Mouse (Mus musculus) hindbrain, embryonic 12.5 days (tissue): ENCODE measurements at regions not wholly inside any gene's neighbourhood (a gene's known extent, or its start where the extent isn't known, plus 50 kb on each side); places are given as distances from the start of the nearest gene placed in this dataset.

ENCODE experiments used
- ATAC-seq: fragments of 200-750 bp; cut with Nextera tagmentation; 2 replicates; pipeline ENCODE4 v1.8.0; 2017; ENCODE audit warnings: moderate TSS enrichment; ENCODE audit not compliant: low FRiP score
- H3K27ac ChIP-seq: fragments of 300-500 bp; sonication (generic); 2 replicates; pipeline ENCODE4 v1.5.1; 2016; ENCODE audit warnings: mild to moderate bottlenecking
- H3K27me3 ChIP-seq: fragments of 300-500 bp; sonication (generic); 2 replicates; pipeline ENCODE4 v1.6.1; 2016; ENCODE audit warnings: mild to moderate bottlenecking
- H3K36me3 ChIP-seq: fragments of 300-500 bp; sonication (generic); 2 replicates; pipeline ENCODE4 v1.6.1; 2016; ENCODE audit warnings: mild to moderate bottlenecking
- H3K4me1 ChIP-seq: fragments of 300-500 bp; sonication (generic); 2 replicates; pipeline ENCODE4 v1.6.1; 2016
- H3K4me2 ChIP-seq: fragments of 300-500 bp; sonication (generic); replicated peaks from 2 replicates; pipeline ENCODE4 v1.6.1; 2016; ENCODE audit warnings: mild to moderate bottlenecking
- H3K4me3 ChIP-seq: fragments of 300-500 bp; sonication (generic); 2 replicates; pipeline ENCODE4 v1.5.1; 2016; ENCODE audit warnings: mild to moderate bottlenecking
- H3K9ac ChIP-seq: fragments of 300-500 bp; sonication (generic); 2 replicates; pipeline ENCODE4 v1.6.1; 2016; ENCODE audit warnings: mild to moderate bottlenecking, moderate library complexity
- H3K9me3 ChIP-seq: fragments of 300-500 bp; sonication (generic); replicated peaks from 2 replicates; pipeline ENCODE4 v1.6.1; 2016; ENCODE audit warnings: mild to moderate bottlenecking
- WGBS: fragments of 180-500 bp; shearing (Covaris S2); methylation state at CpG from one replicate; pipeline ENCODE4 v1.1.7; 2016; 5-methylcytosine and 5-hydroxymethylcytosine counted together

DNA sequence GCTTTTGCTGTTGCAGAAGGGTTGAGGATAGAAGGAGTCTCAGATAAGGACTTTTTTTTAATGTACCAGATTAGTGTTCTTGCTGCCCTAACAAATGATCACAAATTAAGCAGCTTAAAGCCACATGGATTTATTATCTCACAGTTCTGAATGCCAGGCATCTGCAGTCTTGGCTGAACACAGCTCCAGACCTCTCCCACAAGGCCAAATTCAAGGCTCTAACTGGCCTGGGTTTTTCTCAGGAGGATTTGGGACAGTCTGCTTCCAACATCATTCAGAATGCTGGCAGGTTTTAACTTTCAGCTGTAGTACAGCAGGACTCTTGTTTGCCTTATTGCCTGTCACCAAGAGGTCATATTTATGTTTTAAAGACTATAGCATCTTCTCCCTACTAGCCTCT lies 329.7 kb upstream of the Chrm2 start:
- H3K27me3 ChIP-seq: no peaks in the 10 kb centered on the region
- ATAC-seq: no peak
- no peaks in the 10 kb centered on the region for H3K36me3 ChIP-seq
- no peak overlapping the region for H3K27ac ChIP-seq
- no peaks in the 10 kb centered on the region for H3K4me1 ChIP-seq
- no peaks in the 10 kb centered on the region for H3K9me3 ChIP-seq
- H3K9ac ChIP-seq: no peak overlapping the region
- H3K4me3 ChIP-seq: no peak overlapping the region
- H3K4me2 ChIP-seq: no peak overlapping the region

DNA sequence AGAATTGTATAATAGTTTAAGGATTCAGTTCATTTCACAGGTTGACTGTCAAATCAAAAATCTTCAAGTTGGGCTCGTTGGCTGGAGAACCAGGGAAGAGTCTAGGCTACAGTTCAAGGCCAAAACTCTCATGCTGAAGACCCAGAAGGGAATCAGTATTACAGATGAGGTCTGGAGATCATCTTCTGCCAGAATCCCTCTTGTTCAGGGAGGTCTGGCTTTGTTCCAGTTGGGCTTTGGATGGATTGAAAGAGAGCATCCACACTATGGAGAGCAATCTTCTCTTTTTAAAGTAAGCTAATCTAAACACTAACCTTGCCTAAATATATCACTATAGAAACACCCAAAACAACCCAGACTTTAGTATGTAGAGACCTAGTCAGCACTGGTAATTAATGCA lies 327.5 kb upstream of the Chrm2 start:
- H3K9ac ChIP-seq: no peak overlapping the region
- no peaks in the 10 kb centered on the region for H3K4me1 ChIP-seq
- H3K27ac ChIP-seq: no peak overlapping the region
- no peaks in the 10 kb centered on the region for H3K36me3 ChIP-seq
- ATAC-seq: no peak
- no peaks in the 10 kb centered on the region for H3K27me3 ChIP-seq
- H3K4me3 ChIP-seq: no peak overlapping the region
- no peaks in the 10 kb centered on the region for H3K9me3 ChIP-seq
- 79% methylated on average over 1 of the region's 1 CpGs for WGBS
- H3K4me2 ChIP-seq: no peak overlapping the region

DNA sequence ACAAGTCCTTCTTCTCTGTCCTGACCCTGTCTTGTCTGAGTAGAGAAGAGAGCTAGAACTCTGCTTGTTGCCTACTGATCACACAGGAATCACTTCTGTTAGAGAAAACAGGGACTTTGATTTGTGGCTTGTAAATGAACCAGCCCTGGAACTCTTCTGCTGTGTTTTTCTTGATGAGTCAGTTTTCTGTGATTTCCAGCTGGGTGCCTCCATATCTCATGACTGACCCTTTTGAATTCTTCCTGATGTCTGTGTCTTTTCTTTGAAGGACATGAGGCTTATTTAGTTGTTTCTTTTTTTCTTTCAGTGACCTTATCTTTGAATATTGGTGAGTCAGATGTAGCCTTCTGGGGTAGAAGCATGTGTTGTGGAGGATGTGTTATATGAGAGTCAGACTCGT lies 323.0 kb upstream of the Chrm2 start:
- 89% methylated on average over 1 of the region's 1 CpGs for WGBS
- Histone ChIP-seq H3K27ac (no peak overlapping the region), H3K9me3 (no peaks in the 10 kb centered on the region)

DNA sequence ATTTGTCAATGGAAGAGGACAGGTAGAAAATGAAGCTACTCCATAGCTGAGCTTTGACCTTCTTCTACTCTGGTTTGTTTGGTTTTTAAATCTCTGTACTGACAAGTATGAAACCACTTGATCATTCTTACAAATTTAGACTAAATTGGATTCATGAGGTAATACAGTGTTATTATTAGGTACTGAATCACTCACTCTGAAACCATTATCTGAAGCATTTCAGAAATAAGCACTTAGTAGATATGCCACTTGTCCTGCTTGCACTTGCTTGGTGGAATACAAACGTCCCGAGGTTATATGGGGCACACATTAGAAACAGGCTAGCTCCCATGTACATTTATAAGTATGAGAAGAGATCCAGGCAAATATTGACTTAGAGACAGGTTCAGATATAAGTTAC lies 319.2 kb upstream of the Chrm2 start:
- no peak overlapping the region for H3K27ac ChIP-seq
- 88% methylated on average over 2 of the region's 2 CpGs for WGBS
- H3K4me3 ChIP-seq: no peak overlapping the region
- H3K36me3 ChIP-seq: no peaks in the 10 kb centered on the region
- no peak overlapping the region for H3K4me2 ChIP-seq
- no peaks in the 10 kb centered on the region for H3K4me1 ChIP-seq
- no peaks in the 10 kb centered on the region for H3K27me3 ChIP-seq
- no peak for ATAC-seq
- H3K9me3 ChIP-seq: no peaks in the 10 kb centered on the region
- H3K9ac ChIP-seq: no peak overlapping the region

More for the DNA sequence above, 323.0 kb upstream of the Chrm2 start:
- H3K27me3 ChIP-seq: no peaks in the 10 kb centered on the region
- H3K4me1 ChIP-seq: no peaks in the 10 kb centered on the region
- no peak for ATAC-seq
- H3K36me3 ChIP-seq: no peaks in the 10 kb centered on the region
- no peak overlapping the region for H3K4me2 ChIP-seq
- no peak overlapping the region for H3K4me3 ChIP-seq
- H3K9ac ChIP-seq: no peak overlapping the region

DNA sequence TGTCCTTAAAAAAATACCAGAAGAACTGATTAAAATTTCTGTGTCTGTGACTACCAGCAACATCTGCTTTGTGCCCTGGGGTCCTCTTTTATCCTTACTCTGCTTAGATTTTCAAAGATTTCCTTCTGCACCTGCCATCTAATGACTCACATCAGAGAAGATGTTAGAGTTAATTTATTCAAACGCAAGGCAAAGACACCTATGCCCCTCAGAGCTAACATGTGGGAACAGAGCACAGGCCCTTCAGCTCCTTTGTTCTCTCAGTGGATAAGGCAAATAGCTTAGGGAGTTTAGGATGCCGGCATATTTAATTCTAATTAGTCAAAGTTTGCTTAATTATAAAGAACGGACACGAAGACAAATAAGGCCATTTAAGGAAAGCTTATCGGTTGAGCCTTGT lies 308.3 kb upstream of the Chrm2 start:
- Histone ChIP-seq H3K36me3 (no peaks in the 10 kb centered on the region), H3K27ac (no peak overlapping the region), H3K9me3 (no peaks in the 10 kb centered on the region), H3K27me3 (no peaks in the 10 kb centered on the region), H3K4me3 (no peak overlapping the region), H3K9ac (no peak overlapping the region), H3K4me1 (no peaks in the 10 kb centered on the region), H3K4me2 (no peak overlapping the region)
- no peak for ATAC-seq
- 68% methylated on average over 5 of the region's 5 CpGs for WGBS

DNA sequence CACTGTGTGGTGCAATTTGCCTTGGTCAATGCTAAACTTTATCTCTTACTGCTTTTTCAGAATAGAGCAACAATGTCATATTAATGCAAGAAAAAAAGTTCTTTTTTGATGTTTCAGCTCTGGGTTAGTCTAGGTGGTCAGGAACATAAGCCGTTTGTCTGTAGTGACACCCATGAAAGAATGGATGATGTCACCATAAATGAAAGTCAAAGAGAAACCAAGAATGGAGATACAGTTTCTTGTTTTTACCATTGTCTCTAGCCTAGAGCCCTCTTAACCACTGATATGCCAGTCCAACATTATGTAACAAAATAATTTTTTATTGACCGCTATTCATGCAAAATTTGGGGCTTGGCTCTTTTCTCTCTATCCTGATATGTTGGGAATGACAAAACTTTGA lies 294.3 kb upstream of the Chrm2 start:
- no peak overlapping the region for H3K9ac ChIP-seq
- H3K9me3 ChIP-seq: no peaks in the 10 kb centered on the region
- H3K4me3 ChIP-seq: no peak overlapping the region
- no peaks in the 10 kb centered on the region for H3K36me3 ChIP-seq
- H3K27ac ChIP-seq: no peak overlapping the region
- H3K27me3 ChIP-seq: no peaks in the 10 kb centered on the region
- 93% methylated on average over 2 of the region's 2 CpGs for WGBS
- H3K4me1 ChIP-seq: no peaks in the 10 kb centered on the region
- no peak overlapping the region for H3K4me2 ChIP-seq
- no peak for ATAC-seq

DNA sequence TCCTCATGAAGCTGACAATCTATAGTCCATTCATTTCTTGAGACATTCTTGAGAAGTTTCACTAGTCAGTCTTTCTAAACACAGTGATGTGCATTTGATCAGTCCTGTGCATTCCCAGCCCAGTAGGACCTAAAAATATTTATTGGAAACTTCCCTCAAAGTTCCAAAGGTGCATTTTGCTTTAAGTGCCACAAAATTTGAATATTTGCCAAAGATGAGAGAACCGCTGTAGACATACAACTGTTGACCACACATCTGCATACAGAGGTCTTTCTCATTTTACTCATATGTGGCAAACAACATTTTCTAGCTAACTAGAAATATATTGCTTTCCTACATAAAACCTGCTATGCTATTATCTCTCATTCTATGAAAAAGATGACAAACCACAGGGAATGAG lies 293.8 kb upstream of the Chrm2 start:
- no peaks in the 10 kb centered on the region for H3K36me3 ChIP-seq
- H3K9ac ChIP-seq: no peak overlapping the region
- no peak overlapping the region for H3K4me2 ChIP-seq
- ATAC-seq: no peak
- no peak overlapping the region for H3K27ac ChIP-seq
- no peaks in the 10 kb centered on the region for H3K9me3 ChIP-seq
- WGBS: 94% methylated on average over 1 of the region's 1 CpGs
- H3K27me3 ChIP-seq: no peaks in the 10 kb centered on the region
- no peaks in the 10 kb centered on the region for H3K4me1 ChIP-seq
- no peak overlapping the region for H3K4me3 ChIP-seq

DNA sequence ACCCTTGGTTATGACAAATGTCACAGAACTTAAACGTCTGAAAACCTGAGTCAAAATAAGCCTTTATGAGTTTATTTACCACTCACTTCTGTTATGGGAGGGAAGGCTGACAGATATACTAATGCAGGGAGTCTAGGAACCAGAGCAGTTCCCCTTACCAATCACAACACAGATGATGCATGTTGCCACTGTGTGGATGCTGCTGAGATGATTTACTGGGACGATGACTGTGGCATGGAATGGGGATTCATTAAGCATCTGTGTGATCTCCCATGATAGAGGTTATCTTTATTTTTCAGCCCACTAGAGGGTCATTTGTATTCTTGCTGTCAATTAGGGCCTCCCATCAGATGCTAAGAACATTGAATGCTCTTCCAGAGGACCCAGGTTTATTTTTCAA lies 290.5 kb upstream of the Chrm2 start:
- no peak overlapping the region for H3K9ac ChIP-seq
- no peaks in the 10 kb centered on the region for H3K27me3 ChIP-seq
- ATAC-seq: peak; percentile 40; the same call in 1 of the 2 replicates
- no peaks in the 10 kb centered on the region for H3K4me1 ChIP-seq
- no peak overlapping the region for H3K4me2 ChIP-seq
- H3K4me3 ChIP-seq: no peak overlapping the region
- H3K9me3 ChIP-seq: no peaks in the 10 kb centered on the region
- no peaks in the 10 kb centered on the region for H3K36me3 ChIP-seq
- WGBS: 59% methylated on average over 2 of the region's 2 CpGs
- no peak overlapping the region for H3K27ac ChIP-seq

DNA sequence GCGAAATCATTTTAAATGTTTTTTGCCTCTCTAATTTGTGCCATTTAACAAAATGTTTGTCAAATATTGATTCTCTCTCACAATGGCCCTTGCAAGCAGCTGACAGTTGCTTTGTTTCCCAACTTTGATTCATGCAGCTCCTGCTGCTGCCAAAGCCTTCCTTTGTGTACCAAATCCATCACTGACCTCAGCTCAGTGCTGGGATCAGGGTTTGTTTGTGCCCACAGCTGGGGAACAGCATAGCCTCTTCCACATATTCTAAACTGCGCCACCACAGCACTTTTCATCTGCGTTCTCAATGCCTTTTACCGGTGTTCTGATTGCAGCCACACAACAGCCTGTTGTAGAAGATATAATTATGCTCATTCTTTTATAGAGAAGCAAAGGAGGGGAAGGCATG lies 289.7 kb upstream of the Chrm2 start:
- no peaks in the 10 kb centered on the region for H3K9me3 ChIP-seq
- no peaks in the 10 kb centered on the region for H3K36me3 ChIP-seq
- H3K4me2 ChIP-seq: no peak overlapping the region
- WGBS: 36% methylated on average over 4 of the region's 4 CpGs
- H3K9ac ChIP-seq: no peak overlapping the region
- no peaks in the 10 kb centered on the region for H3K4me1 ChIP-seq
- H3K27me3 ChIP-seq: no peaks in the 10 kb centered on the region
- H3K4me3 ChIP-seq: no peak overlapping the region
- no peak for ATAC-seq
- H3K27ac ChIP-seq: no peak overlapping the region

DNA sequence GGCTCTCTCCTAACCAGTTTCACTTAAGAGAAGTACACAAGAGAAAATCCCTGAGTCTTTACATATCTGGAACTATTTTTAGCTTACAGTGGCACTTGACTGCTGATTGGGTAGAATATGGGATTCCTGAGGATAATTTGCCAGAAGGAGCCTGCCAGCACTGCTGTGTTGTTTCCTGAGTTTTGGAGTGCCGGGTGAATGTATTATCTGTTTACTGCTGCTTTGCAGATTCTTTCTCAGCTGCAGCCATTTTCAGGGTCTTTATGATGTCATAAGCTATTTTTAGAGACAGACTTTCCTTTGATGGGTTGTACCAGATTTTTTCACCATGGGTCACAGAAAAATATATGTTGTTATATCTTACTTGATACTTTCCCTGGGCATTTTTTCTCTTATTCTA lies 279.1 kb upstream of the Chrm2 start:
- no peak overlapping the region for H3K9ac ChIP-seq
- 81% methylated on average over 1 of the region's 1 CpGs for WGBS

DNA sequence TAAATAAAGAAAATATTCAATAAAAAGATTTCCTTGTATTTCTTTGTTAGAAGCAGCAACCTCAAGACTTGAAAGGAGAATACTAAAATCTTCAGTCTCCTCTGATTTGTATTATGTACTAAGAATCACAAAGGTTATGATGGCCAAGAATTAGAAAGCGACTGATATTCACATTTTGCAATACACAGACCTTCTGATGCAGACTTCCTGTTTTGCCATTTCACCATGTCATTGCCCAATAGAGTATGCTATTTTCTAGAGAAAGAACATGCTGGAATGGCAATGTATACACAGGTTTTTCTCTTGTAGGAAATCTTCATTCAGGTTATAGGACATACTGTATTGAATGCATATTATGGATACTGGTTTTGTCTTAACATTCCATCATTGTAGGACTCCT lies 250.7 kb upstream of the Chrm2 start:
- WGBS: 84% methylated on average over 1 of the region's 1 CpGs
- no peak overlapping the region for H3K4me2 ChIP-seq

More for the DNA sequence above, 279.1 kb upstream of the Chrm2 start:
- H3K4me1 ChIP-seq: no peaks in the 10 kb centered on the region
- H3K4me2 ChIP-seq: no peak overlapping the region
- no peak for ATAC-seq
- H3K27me3 ChIP-seq: no peaks in the 10 kb centered on the region
- H3K27ac ChIP-seq: no peak overlapping the region
- H3K36me3 ChIP-seq: no peaks in the 10 kb centered on the region
- no peaks in the 10 kb centered on the region for H3K9me3 ChIP-seq
- no peak overlapping the region for H3K4me3 ChIP-seq

DNA sequence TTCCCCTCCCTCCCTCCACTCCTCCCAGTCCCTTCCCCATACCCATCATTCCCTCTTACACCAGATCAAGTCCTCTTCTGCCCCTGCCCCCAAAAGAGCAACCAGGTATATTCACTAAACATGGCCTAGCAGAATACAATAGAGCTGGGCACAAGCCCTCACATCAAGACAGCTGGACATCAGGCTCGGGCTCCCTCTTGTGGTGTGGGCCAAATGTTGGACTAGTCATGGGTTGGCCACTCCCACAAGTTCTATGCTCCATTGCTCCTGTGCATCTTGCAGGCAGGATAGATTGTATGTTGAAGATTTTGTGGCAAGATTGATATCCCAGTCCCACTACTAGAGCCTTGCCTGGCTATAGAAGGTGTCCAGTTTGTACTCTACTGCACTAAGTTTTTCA lies 240.6 kb upstream of the Chrm2 start:
- Histone ChIP-seq H3K27ac (no peak overlapping the region), H3K4me2 (no peak overlapping the region), H3K27me3 (no peaks in the 10 kb centered on the region), H3K4me3 (no peak overlapping the region), H3K4me1 (no peaks in the 10 kb centered on the region), H3K9me3 (no peaks in the 10 kb centered on the region), H3K9ac (no peak overlapping the region), H3K36me3 (no peaks in the 10 kb centered on the region)
- 83% methylated on average over 1 of the region's 1 CpGs for WGBS
- ATAC-seq: no peak

More for the DNA sequence above, 250.7 kb upstream of the Chrm2 start:
- H3K27ac ChIP-seq: no peak overlapping the region
- H3K9ac ChIP-seq: no peak overlapping the region
- H3K4me1 ChIP-seq: no peaks in the 10 kb centered on the region
- H3K27me3 ChIP-seq: no peaks in the 10 kb centered on the region
- ATAC-seq: no peak
- H3K4me3 ChIP-seq: no peak overlapping the region
- H3K36me3 ChIP-seq: no peaks in the 10 kb centered on the region
- no peaks in the 10 kb centered on the region for H3K9me3 ChIP-seq

DNA sequence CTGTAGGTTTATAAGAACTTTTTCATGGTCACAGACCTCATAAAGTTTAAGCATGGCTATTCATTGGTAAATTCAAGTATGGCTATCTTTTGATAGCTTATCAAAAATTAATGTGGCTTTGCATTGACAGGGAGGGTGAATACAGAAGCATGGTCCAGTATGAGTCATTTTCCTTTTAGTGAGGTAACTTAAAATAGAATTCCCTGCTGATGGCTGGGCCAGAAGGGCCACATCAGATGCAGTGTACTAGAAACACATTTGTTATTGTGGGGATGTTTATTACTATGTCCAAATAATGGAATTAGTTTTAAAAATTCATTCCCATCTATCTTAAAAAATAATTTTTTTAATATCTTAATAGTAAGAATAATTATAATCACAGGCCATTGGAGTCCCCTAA lies 213.4 kb upstream of the Chrm2 start:
- no peak overlapping the region for H3K4me2 ChIP-seq
- no peak overlapping the region for H3K9ac ChIP-seq
- no peaks in the 10 kb centered on the region for H3K27me3 ChIP-seq
- no peak for ATAC-seq
- H3K4me1 ChIP-seq: no peaks in the 10 kb centered on the region
- no peaks in the 10 kb centered on the region for H3K36me3 ChIP-seq
- H3K4me3 ChIP-seq: no peak overlapping the region
- H3K27ac ChIP-seq: no peak overlapping the region
- no peaks in the 10 kb centered on the region for H3K9me3 ChIP-seq

DNA sequence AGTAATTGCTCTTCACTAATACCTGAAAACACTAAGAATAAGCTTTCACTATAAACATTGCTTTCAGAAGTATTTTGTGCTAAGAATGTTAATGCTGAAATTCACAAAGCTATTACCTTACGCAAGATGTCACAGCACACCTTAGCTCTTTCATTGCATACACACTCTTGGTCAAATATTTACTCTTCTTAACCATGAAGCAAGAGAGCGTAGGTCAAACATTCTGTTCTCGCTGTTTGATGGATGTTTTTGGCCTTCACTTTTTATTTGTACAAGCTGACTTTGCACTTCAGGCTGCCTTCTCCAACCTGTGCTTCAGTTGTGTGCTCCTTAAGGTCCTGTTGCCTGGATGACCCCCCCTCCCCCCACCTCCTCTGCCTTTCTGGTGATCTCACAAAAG lies 212.8 kb upstream of the Chrm2 start:
- ATAC-seq: no peak
- Histone ChIP-seq H3K4me3 (no peak overlapping the region), H3K27me3 (no peaks in the 10 kb centered on the region), H3K9me3 (no peaks in the 10 kb centered on the region), H3K4me1 (no peaks in the 10 kb centered on the region), H3K9ac (no peak overlapping the region), H3K27ac (no peak overlapping the region), H3K36me3 (no peaks in the 10 kb centered on the region), H3K4me2 (no peak overlapping the region)
- WGBS: 85% methylated on average over 3 of the region's 3 CpGs
